Mouse (Mus musculus) neural tube, embryonic 14.5 days (tissue): ENCODE data around the gene Igsf21. TPM values are rescaled to one million over a fixed set of nuclear protein-coding genes. Genes with fewer than 3 reads are reported as not detected.

ENCODE experiments used
- ATAC-seq: fragments of 200-750 bp; cut with Nextera tagmentation; 2 replicates; pipeline ENCODE4 v1.8.0; 2017; ENCODE audit warnings: low read depth, mild to moderate bottlenecking, moderate TSS enrichment, moderate library complexity
- H3K27ac ChIP-seq: fragments of 300-500 bp; sonication (generic); 2 replicates; pipeline ENCODE4 v1.5.1; 2014; ENCODE audit warnings: low read depth, mild to moderate bottlenecking, control low read depth, low read length, moderate library complexity, mixed read lengths
- H3K27me3 ChIP-seq: fragments of 300-500 bp; sonication (generic); 2 replicates; pipeline ENCODE4 v1.6.1; 2014; ENCODE audit warnings: low read length; ENCODE audit not compliant: control insufficient read depth, insufficient read depth
- H3K36me3 ChIP-seq: fragments of 300-500 bp; sonication (generic); 2 replicates; pipeline ENCODE4 v1.6.1; 2014; ENCODE audit warnings: low read length, mixed read lengths; ENCODE audit not compliant: control insufficient read depth, insufficient read depth
- H3K4me1 ChIP-seq: fragments of 300-500 bp; sonication (generic); 2 replicates; pipeline ENCODE4 v1.6.1; 2014; ENCODE audit warnings: low read length; ENCODE audit not compliant: control insufficient read depth, insufficient read depth
- H3K4me2 ChIP-seq: fragments of 300-500 bp; sonication (generic); 2 replicates; pipeline ENCODE4 v1.6.1; 2014; ENCODE audit warnings: mild to moderate bottlenecking, low read depth, low read length, control low read depth
- H3K4me3 ChIP-seq: fragments of 300-500 bp; sonication (generic); 2 replicates; pipeline ENCODE4 v1.5.1; 2014; ENCODE audit warnings: low read depth, low read length, control low read depth, mixed read lengths
- H3K9ac ChIP-seq: fragments of 300-500 bp; sonication (generic); replicated peaks from 2 replicates; pipeline ENCODE4 v1.6.1; 2014; ENCODE audit warnings: low read depth, mild to moderate bottlenecking, control low read depth, low read length, mixed read lengths
- H3K9me3 ChIP-seq: fragments of 300-500 bp; sonication (generic); 2 replicates; pipeline ENCODE4 v1.6.1; 2016; ENCODE audit warnings: low read length; ENCODE audit not compliant: control insufficient read depth
- WGBS: fragments of 180-500 bp; shearing (Covaris S2); extraction: QIAGEN DNeasy Blood & Tissue Kit; methylation state at CpG from one replicate; pipeline ENCODE4 v1.1.7; 2014; 5-methylcytosine and 5-hydroxymethylcytosine counted together
- polyA plus RNA-seq: library from polyadenylated mRNA; unstranded; fragments of >200 nt; fragmentation: Nextera tagmentation; extraction: Ambion mirVana; gene quantifications from 2 replicates; pipeline ENCODE4 v1.2.1, GENCODE M21; 2014

Gene Igsf21
- polyA plus RNA-seq, 1 experiment from 2014 or later = 95.1 TPM

DNA sequence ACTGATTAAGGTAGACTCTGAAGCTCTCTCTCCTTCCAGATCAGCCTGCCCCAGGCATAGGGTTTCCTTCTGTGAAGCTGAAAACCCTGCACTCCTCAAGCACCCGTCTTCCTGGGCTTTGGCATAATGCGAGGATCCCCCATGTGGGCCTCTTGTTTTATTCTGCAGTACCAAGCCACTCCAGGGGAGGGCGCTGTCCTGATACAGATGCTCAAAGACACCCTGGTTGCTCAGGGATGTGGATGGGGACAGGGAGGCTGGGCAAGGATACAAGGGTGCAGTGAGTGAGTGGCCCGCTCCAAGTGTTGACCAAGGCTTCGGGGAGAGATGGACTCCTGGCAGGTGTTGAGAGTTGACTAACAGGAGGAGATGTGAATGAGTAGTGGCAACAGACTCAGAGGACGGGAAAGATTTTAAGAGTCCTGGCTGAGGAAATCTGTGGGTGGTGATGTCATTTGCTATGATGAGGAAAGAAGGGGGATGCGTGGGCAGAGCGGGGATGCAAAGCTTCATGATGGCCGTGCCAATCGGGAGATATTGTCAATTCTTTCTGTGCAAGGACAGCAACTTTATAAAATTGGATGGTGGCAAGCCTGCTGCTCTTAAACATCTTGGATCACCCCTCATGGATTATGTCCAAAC, 102.6 kb downstream of the Igsf21 start:
- no peak overlapping the region for H3K27ac ChIP-seq
- peaks cover 4% of the 10 kb centered on the region; the same call in 1 of the 2 replicates for H3K4me1 ChIP-seq
- H3K4me2 ChIP-seq = no peak overlapping the region
- WGBS = 92% methylated on average over 10 of the region's 10 CpGs
- H3K9ac ChIP-seq = no peak overlapping the region
- no peak for ATAC-seq
- H3K9me3 ChIP-seq = no peaks in the 10 kb centered on the region
- H3K36me3 ChIP-seq = no peaks in the 10 kb centered on the region
- no peaks in the 10 kb centered on the region for H3K27me3 ChIP-seq
- no peak overlapping the region for H3K4me3 ChIP-seq

DNA sequence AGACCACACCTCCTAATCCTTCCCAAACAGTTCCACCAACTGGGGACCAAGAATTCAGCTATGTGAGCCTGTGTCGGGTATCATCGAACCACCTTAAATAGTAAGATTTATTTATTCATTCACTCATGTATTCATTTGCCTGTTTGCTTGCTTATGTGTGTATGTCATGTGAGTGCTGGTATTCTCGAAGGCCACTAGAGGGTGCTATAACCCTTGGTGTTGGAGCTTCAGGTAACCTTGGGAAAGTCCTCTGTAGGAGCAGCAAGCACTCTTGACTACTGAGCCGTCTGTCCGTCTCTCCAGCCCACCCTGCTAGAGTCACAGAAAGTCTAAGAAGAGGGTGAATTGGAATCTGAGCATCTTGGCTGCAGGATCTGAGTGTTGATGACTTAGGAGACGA, 103.4 kb downstream of the Igsf21 start:
- WGBS = 97% methylated on average over 6 of the region's 6 CpGs
- no peak overlapping the region for H3K4me2 ChIP-seq
- ATAC-seq = no peak

DNA sequence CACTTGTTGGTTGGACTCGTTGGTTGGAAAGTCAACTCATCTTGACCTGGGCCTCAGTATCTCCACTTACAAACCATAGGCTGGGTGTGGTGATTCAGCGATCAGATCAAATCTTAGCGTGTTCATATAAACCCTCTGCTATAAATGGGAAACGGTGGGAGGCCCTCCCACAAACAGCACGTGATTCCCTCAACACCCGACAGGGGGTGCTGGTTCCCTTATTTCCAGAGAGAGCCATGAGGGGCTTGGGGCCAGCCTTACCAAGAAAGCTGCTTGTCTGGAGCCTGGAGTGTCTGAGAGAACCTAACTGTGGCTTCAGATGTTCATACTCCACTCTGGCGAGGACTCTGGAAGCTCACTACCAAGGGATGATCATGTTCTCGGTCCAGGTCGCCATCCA, 106.1 kb downstream of the Igsf21 start:
- Histone ChIP-seq H3K9me3 (no peaks in the 10 kb centered on the region; the same call in 1 of the 2 replicates), H3K4me2 (no peak overlapping the region), H3K36me3 (no peaks in the 10 kb centered on the region), H3K27ac (no peak overlapping the region), H3K27me3 (no peaks in the 10 kb centered on the region), H3K4me1 (peaks cover 7% of the 10 kb centered on the region; the same call in 1 of the 2 replicates), H3K9ac (no peak overlapping the region), H3K4me3 (no peak overlapping the region)
- 70% methylated on average over 9 of the region's 9 CpGs for WGBS
- no peak for ATAC-seq

More for the DNA sequence above, 103.4 kb downstream of the Igsf21 start:
- H3K9me3 ChIP-seq = no peaks in the 10 kb centered on the region
- H3K4me3 ChIP-seq = no peak overlapping the region
- H3K9ac ChIP-seq = no peak overlapping the region
- peaks cover 4% of the 10 kb centered on the region; the same call in 1 of the 2 replicates for H3K4me1 ChIP-seq
- no peak overlapping the region for H3K27ac ChIP-seq
- H3K27me3 ChIP-seq = no peaks in the 10 kb centered on the region
- H3K36me3 ChIP-seq = no peaks in the 10 kb centered on the region

DNA sequence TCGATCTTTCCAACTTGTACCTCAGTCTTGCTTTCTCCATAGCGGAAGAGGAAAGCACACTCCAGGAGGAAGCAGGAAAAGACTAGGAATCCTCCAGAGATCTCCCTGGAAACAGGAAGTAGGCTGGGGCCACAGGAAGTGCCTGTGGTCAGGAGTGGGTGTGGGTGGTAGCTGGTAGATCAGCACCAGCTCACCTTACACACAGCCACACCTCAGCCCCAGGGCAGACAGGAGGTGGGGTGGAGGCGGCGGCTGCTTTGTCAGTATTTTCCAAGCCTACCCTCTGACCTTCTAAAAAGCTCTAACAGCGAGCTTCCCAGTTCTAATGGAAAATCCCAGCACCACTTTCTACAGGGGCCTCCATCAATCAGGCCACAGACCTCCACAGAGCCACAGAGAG, 107.7 kb downstream of the Igsf21 start:
- no peaks in the 10 kb centered on the region for H3K36me3 ChIP-seq
- no peak overlapping the region for H3K27ac ChIP-seq
- H3K9me3 ChIP-seq = no peaks in the 10 kb centered on the region; the same call in 1 of the 2 replicates
- H3K4me1 ChIP-seq = 0 out of 2 replicates have a peak, but pooled peaks cover 3% of the 10 kb centered on the region
- H3K9ac ChIP-seq = no peak overlapping the region
- WGBS = 73% methylated on average over 5 of the region's 5 CpGs
- H3K4me2 ChIP-seq = no peak overlapping the region
- no peak overlapping the region for H3K4me3 ChIP-seq
- ATAC-seq = no peak
- H3K27me3 ChIP-seq = no peaks in the 10 kb centered on the region

DNA sequence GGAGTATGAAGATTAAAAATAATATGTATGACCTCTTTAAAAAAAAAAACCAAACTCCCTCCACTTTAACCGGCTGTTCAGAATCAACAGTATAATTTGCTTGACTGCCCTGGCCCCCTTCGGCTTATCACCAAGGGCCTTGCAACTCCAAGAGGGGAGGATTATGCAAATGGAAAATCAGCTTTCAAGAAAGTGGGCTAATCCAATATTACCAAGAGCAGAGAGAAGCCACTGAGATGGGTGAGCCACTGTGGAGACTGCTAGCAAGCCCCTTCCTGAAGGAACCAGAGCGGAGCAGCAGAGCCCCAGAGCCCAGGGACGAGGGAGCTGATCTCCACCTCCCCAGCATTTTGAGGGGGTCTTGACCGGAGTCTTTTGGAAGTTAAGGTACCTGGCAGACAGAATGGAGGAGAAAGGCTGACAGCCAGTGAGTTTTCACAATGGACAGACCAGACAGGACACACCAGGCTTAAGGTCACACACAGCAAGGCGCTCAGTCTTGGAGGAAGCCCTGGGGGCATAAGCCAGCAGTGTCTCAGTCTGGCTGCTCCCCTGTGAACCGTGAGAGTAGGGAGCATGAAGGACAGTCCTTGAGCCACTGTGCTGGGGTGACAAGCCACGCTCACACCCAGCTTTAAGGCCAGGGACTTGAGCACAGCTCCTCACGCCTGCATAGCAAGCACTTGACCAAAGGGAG, 114.8 kb downstream of the Igsf21 start:
- H3K9me3 ChIP-seq = no peaks in the 10 kb centered on the region
- no peak overlapping the region for H3K4me2 ChIP-seq
- no peak overlapping the region for H3K27ac ChIP-seq
- 43% methylated on average over 9 of the region's 9 CpGs for WGBS
- ATAC-seq = no peak
- H3K4me3 ChIP-seq = no peak overlapping the region
- no peaks in the 10 kb centered on the region for H3K36me3 ChIP-seq
- peaks cover 20% of the 10 kb centered on the region for H3K4me1 ChIP-seq
- H3K9ac ChIP-seq = no peak overlapping the region
- no peaks in the 10 kb centered on the region for H3K27me3 ChIP-seq

DNA sequence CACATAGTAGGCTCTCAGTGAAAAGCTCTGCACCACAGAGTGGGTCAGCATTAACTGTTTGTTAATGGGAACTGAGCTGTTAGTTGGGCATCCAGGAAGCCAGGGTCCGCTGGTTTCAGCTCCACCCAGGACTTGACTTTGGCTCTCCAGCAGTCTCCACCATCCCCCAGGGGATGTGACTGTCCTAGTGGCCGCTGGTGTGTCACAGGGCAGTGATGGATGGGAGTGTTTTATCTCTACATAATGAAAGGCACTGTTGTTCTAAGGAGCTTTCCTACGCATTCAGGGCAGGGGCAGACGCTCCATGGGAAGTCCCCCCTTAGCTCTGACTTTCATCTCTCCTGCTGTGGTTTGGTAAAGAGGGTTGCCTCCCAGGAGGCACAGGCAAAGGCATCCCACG, 115.4 kb downstream of the Igsf21 start:
- Histone ChIP-seq H3K9ac (no peak overlapping the region), H3K4me2 (no peak overlapping the region), H3K4me1 (peaks cover 20% of the 10 kb centered on the region), H3K27me3 (no peaks in the 10 kb centered on the region), H3K27ac (no peak overlapping the region), H3K9me3 (no peaks in the 10 kb centered on the region), H3K4me3 (no peak overlapping the region), H3K36me3 (no peaks in the 10 kb centered on the region)
- ATAC-seq = no peak
- 1% methylated on average over 5 of the region's 5 CpGs for WGBS

DNA sequence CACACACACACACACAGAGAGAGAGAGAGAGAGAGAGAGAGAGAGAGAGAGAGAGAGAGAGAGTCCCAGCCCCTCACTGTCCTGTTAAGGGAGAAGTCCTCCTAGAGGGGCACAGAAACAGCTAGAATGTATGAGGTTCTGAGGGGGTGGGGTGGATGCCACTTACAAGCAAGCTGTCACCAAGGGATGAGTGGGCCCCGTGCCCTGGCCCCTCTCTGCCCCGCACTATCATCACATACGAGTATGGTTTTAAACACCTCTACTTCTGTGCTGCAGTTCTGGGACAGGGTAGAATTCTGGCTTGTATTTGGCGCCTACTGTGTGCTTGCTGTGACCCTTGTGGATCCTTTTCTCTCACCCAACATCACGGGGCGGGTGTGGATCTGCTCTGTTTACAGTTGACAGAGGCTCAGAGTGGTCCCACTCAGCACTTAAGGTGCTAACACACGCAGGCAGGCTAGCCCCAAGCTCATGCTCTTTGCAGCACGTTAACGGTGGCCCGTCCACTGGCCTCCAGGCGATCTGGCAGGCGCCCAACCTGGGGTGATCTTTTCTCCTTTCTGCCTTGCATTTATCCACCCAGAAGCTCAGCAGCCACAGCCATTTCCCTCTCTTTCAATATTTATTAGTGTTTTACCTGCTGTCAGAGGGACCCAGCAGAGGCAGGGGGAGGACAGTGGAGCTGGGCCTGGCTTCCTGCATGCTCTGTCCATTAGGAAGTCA, 116.9 kb downstream of the Igsf21 start:
- no peak overlapping the region for H3K27ac ChIP-seq
- 0 out of 2 replicates have a peak overlapping the region, but pooled peaks have one; percentile 4 for H3K9ac ChIP-seq
- H3K4me2 ChIP-seq = no peak overlapping the region
- ATAC-seq = peak; percentile 44; the same call in 1 of the 2 replicates
- 49% methylated on average over 12 of the region's 12 CpGs for WGBS
- H3K36me3 ChIP-seq = no peaks in the 10 kb centered on the region
- peaks cover 17% of the 10 kb centered on the region for H3K4me1 ChIP-seq
- H3K4me3 ChIP-seq = no peak overlapping the region
- H3K27me3 ChIP-seq = no peaks in the 10 kb centered on the region
- H3K9me3 ChIP-seq = no peaks in the 10 kb centered on the region

DNA sequence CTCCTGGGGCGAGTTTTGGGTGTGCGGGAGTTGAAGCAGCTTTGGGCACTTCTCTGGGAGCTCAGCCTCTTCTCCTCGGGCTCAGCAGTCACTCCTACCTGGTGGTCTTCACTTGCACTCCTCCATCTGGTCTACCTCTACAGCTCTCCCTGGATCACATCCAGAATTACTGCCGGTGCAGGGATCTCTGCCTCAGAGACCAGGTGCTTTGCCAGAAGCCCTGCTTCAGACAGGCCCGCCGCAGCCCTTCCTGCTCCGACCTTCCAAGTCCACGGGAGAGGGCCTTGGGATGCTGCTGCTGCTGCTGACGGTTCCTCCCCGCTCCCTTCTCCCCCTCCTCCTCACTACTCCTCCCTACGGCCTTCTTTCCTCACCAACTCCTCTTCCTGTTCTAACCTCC, 118.5 kb downstream of the Igsf21 start:
- no peaks in the 10 kb centered on the region for H3K27me3 ChIP-seq
- H3K36me3 ChIP-seq = no peaks in the 10 kb centered on the region
- no peak overlapping the region for H3K27ac ChIP-seq
- H3K4me2 ChIP-seq = no peak overlapping the region
- no peak for ATAC-seq
- 85% methylated on average over 11 of the region's 11 CpGs for WGBS
- no peak overlapping the region for H3K4me3 ChIP-seq
- no peak overlapping the region for H3K9ac ChIP-seq
- peaks cover 20% of the 10 kb centered on the region for H3K4me1 ChIP-seq
- H3K9me3 ChIP-seq = no peaks in the 10 kb centered on the region

DNA sequence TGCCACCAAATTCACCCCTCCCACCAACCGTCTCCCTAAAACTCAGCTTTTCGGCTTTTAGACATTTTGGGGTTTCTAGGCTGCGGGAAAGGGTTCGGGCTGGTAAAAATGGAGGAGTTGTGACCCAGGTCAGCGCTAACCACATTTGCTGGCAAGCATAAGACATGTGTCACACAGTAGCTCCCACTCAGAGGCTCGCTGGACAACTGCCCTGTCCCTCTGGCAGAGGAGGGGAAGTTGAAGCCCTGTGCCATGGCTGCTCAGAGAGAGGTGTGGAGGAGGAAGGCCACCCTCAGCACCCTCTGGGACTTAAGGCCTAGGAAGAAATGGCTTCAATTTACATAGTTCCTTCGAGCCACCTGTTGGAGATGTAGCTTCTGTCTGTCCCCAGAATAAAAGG, 120.8 kb downstream of the Igsf21 start:
- Histone ChIP-seq H3K4me2 (no peak overlapping the region), H3K27me3 (no peaks in the 10 kb centered on the region), H3K36me3 (no peaks in the 10 kb centered on the region), H3K9ac (no peak overlapping the region), H3K4me1 (peaks cover 7% of the 10 kb centered on the region), H3K4me3 (no peak overlapping the region), H3K27ac (no peak overlapping the region), H3K9me3 (no peaks in the 10 kb centered on the region)
- WGBS = 91% methylated on average over 7 of the region's 7 CpGs
- ATAC-seq = no peak
